Mouse (Mus musculus): Measurements from ENCODE around the gene Cubn. TPM values are rescaled to one million over a fixed set of nuclear protein-coding genes. Genes with fewer than 3 reads are reported as not detected.

Cubn gene
- polyA plus RNA-seq, 1 experiment from 2014 or later: 0.38 TPM

Other genes with a start within 250 kb of the Cubn start
- gene Rsu1, start 220.4 kb downstream of the Cubn start, polyA plus RNA-seq (2014; fragmentation: Nextera tagmentation; extraction: Ambion mirVana): 139 and 140 TPM in 2 replicates
- 11.5 and 16.8 TPM in 2 replicates for gene Trdmt1, start 52.9 kb upstream of the Cubn start, polyA plus RNA-seq (2014; fragmentation: Nextera tagmentation; extraction: Ambion mirVana)
- 1,242 and 1,248 TPM in 2 replicates for gene Vim, start 82.1 kb upstream of the Cubn start, polyA plus RNA-seq (2014; fragmentation: Nextera tagmentation; extraction: Ambion mirVana)

Data from embryonic facial prominence, embryonic 14.5 days (tissue).